ENCODE assay signal across 25 mouse cellular contexts in genomic region chr5:98516214-98516613, GRCm38 (mm10). TPM values are rescaled to one million over a fixed set of nuclear protein-coding genes. Genes with fewer than 3 reads are reported as not detected.
DNase-seq lines count a peak whose midpoint lies in the region.
"Had no signal": no experiment of that assay in that cellular context is flagged by ENCODE, and none has a peak within 500 bp of the region (broad histone marks: within the 10 kb centered on the region; RNA-seq: fewer than 3 reads in every experiment).

No protein-coding gene starts in this region.

- peak; percentile 33 for DNase-seq in embryo, embryonic 10 days (ENCODE audit: low spot score)
- no peak for DNase-seq in embryo, embryonic 9.5 days (ENCODE audit: extremely low spot score)
- peak; percentile 9 for DNase-seq in adrenal gland, postnatal 14 days
- DNase-seq in embryo, embryonic 11 days: peak; percentile 14
- no peak for DNase-seq in gastrocnemius, postnatal 10 days
- no peak for DNase-seq in cerebellum, postnatal 10 days
- DNase-seq in right cerebral cortex, postnatal 36 days (ENCODE audit: low spot score in 2 of 2): no peak
- DNase-seq: B cell, adult 2 months; cerebellum, adult 11-12 months; cerebellum, adult 9-11 months; gastrocnemius, postnatal 25 days; heart, adult 11 months; kidney, adult 8-10 months; kidney, postnatal 10 days; liver; lung, embryonic 14.5 days; lung, postnatal 14 days; thymus, postnatal 4 days had no signal

RNA-seq across cellular contexts. Expression of gene Gm11111, which starts 36.3 kb away (rescaled TPM):
- total RNA-seq in adrenal gland, postnatal 14 days (2021): not detected in 2 replicates
- total RNA-seq in gastrocnemius, postnatal 10 days (2021): not detected
- total RNA-seq: common myeloid progenitor, adult 5-6 weeks; gastrocnemius, postnatal 25 days; heart, postnatal 25 days; hindbrain, postnatal 0 days; layer of hippocampus, adult 18-20 months; layer of hippocampus, postnatal 10 days; left cerebral cortex, adult 18-20 months; left cerebral cortex, postnatal 14 days had no signal

Comparison
In these comparisons a context has a peak if more than half of its experiments do, and no peak if none do; other contexts are left out.
1. DNase-seq: peak in embryo, embryonic 10 days (single experiment), adrenal gland, postnatal 14 days (single experiment) and embryo, embryonic 11 days (single experiment); none in embryo, embryonic 9.5 days (single experiment), gastrocnemius, postnatal 10 days (single experiment), cerebellum, postnatal 10 days (0 of 2) and right cerebral cortex, postnatal 36 days (0 of 2).